Mouse (Mus musculus) MEL (cell line): Measurements from ENCODE around the gene Arhgap18.

Source experiments
- CTCF ChIP-seq, 3 experiments: IDR thresholded peaks in 2 of 3; conservative IDR thresholded peaks in 1 of 3; 2 replicates each; pipeline ENCODE4 v1.5.1; 2011 to 2012; ENCODE audit warnings: low read length in 3 of 3, low read depth in 2 of 3, mild to moderate bottlenecking in 2 of 3, improper control_type of control experiment in 1 of 3, inconsistent platforms in 1 of 3, mixed read lengths in 1 of 3, moderate library complexity in 1 of 3; ENCODE audit not compliant: control insufficient read depth in 1 of 3, insufficient read depth in 1 of 3, poor library complexity in 1 of 3, severe bottlenecking in 1 of 3
- MXI1 ChIP-seq: IDR thresholded peaks from 2 replicates; pipeline ENCODE4 v1.6.1; 2011; ENCODE audit warnings: mild to moderate bottlenecking, low read depth, low read length, improper control_type of control experiment

- TF ChIP-seq MXI1 (no peak), CTCF (IDR thresholded peaks at IDR 0.05 in 2 of 3, conservative IDR thresholded peaks at IDR 0.05 in 1 of 3; ENCODE audit: control insufficient read depth in 1 of 3, insufficient read depth in 1 of 3, low read depth in 2 of 3, low read length in 3 of 3, poor library complexity in 1 of 3, severe bottlenecking in 1 of 3) (no peak)
Observed at GRCm38 (mm10) chr10:26861231-26861630, 108.0 kb downstream of the Arhgap18 start.
